Mouse (Mus musculus): ENCODE data around the gene Plekhb2. TPM values are rescaled to one million over a fixed set of nuclear protein-coding genes. Genes with fewer than 3 reads are reported as not detected.

The Plekhb2 gene
- polyA plus RNA-seq, 1 experiment from 2014 or later: 16.5 TPM

DNA sequence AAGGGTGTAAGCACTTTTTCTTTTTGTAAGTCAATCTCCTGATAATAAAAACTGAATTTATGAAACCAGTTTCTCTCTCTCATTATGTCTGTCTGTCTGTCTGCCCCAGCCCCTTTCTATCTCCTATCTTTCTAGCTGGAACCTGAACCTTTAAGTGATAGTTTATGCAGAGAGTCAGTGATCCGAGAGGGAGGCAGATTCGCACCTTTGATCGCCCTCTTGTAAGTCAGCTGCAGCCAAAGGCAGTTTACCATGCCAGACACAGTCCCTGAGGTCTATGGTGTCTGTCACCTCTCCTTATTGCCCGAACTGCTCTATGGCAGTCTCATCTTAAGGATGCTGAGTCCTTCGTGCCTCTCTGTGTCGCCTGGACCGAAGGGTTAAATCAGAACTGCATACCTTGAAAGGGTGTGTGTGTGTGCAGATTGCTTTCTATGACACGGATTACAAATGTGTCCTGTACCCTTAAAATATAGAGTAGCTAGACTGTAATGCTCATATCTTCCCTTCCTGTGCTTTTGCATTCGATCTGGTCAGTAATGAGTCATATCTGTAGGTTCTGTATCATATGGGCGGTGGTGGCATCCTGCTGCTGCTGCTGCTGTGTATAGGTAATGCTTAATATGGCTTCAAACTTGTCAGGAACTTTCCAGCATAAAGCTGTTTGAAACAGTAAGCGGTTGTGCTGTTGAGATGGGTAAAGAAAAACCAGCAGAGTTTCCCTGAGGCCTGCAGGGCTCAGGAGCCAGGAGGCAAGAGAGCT, 2.5 kb downstream of the Plekhb2 start:
- H3K4me1 ChIP-seq (ENCODE audit: control insufficient read depth, insufficient read depth, low read length): no peaks in the 10 kb centered on the region
- WGBS: 82% methylated on average over 11 of the region's 11 CpGs
- no peak overlapping the region for H3K4me3 ChIP-seq (ENCODE audit: low read depth, low read length)
- no peak overlapping the region for H3K9ac ChIP-seq (ENCODE audit: low read length)
- H3K27me3 ChIP-seq (ENCODE audit: control insufficient read depth, insufficient read depth, low read length): no peaks in the 10 kb centered on the region
- no peaks in the 10 kb centered on the region for H3K9me3 ChIP-seq (ENCODE audit: control insufficient read depth, low read length)
- no peak overlapping the region for H3K27ac ChIP-seq (replicated peaks; ENCODE audit: low read depth, low read length)
- no peak for DNase-seq (ENCODE audit: low spot score)
- ATAC-seq (ENCODE audit: insufficient number of reproducible peaks, low FRiP score, low TSS enrichment, low read depth): no peak
- no peak overlapping the region for H3K4me2 ChIP-seq (ENCODE audit: low read depth, severe bottlenecking)
- H3K36me3 ChIP-seq (ENCODE audit: control insufficient read depth, insufficient read depth, low read length): no peaks in the 10 kb centered on the region

DNA sequence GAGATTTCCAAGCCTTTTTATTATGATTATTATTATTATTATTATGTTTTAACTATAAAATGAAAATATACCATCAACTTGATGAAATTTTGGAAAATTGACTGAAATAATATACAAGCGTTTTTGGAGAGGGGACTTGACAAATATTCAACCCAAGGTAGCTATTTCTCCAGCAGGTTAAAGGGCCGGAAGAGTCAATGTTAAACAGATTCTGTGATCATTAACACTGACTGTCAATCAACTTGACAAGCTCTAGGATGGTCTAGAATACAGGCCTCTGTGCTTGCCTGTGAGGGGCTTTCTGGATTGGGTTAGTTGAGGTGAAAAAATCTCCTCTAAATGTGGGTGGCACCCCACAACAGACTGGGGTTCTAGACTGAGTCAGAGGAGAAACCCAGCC, 4.0 kb downstream of the Plekhb2 start:
- no peak overlapping the region for H3K4me3 ChIP-seq (ENCODE audit: low read depth, low read length)
- no peaks in the 10 kb centered on the region for H3K4me1 ChIP-seq (ENCODE audit: control insufficient read depth, insufficient read depth, low read length)
- H3K9me3 ChIP-seq (ENCODE audit: control insufficient read depth, low read length): no peaks in the 10 kb centered on the region
- H3K27ac ChIP-seq (replicated peaks; ENCODE audit: low read depth, low read length): no peak overlapping the region
- no peak overlapping the region for H3K9ac ChIP-seq (ENCODE audit: low read length)
- ATAC-seq (ENCODE audit: insufficient number of reproducible peaks, low FRiP score, low TSS enrichment, low read depth): no peak
- no peaks in the 10 kb centered on the region for H3K27me3 ChIP-seq (ENCODE audit: control insufficient read depth, insufficient read depth, low read length)
- DNase-seq (ENCODE audit: low spot score): no peak
- H3K36me3 ChIP-seq (ENCODE audit: control insufficient read depth, insufficient read depth, low read length): no peaks in the 10 kb centered on the region
- 88% methylated on average over 2 of the region's 2 CpGs for WGBS
- H3K4me2 ChIP-seq (ENCODE audit: low read depth, severe bottlenecking): no peak overlapping the region

DNA sequence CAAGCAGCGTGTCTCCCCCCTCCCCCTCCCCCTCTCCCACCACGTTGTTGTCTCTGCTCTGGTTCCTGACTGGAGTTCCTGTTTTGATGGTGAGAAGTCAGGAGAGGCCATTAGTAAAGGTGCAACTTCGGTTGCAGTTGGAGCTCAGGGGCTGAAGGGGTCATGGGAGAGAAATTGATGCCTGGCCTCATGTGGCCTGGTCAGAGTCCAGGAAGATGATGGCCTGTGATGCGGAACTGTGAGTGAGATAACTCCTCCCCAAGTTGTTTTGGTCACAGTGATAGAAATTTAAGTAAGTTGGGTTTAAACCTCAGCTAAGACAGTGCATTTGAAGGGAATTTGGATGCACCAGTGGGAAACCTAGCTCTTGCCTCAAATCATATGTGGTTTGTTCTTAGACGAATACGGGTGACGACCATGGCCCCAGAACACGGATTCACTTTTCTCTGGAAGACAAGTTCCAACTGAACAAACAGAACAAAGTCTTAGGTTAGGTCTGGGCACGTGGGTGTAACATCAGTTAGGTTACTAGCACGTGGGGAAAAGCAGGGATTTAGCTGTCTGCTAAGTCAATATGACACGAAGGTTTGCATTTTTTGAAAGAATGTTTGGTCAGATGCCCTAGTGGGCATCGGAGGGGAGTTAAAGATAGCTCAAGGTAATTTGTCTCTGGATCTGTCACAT, 5.4 kb downstream of the Plekhb2 start:
- H3K27ac ChIP-seq (replicated peaks; ENCODE audit: low read depth, low read length): no peak overlapping the region
- no peaks in the 10 kb centered on the region for H3K9me3 ChIP-seq (ENCODE audit: control insufficient read depth, low read length)
- no peaks in the 10 kb centered on the region for H3K27me3 ChIP-seq (ENCODE audit: control insufficient read depth, insufficient read depth, low read length)
- no peak overlapping the region for H3K4me3 ChIP-seq (ENCODE audit: low read depth, low read length)
- H3K36me3 ChIP-seq (ENCODE audit: control insufficient read depth, insufficient read depth, low read length): no peaks in the 10 kb centered on the region
- H3K9ac ChIP-seq (ENCODE audit: low read length): no peak overlapping the region
- DNase-seq (ENCODE audit: low spot score) (no peak), ATAC-seq (ENCODE audit: insufficient number of reproducible peaks, low FRiP score, low TSS enrichment, low read depth) (no peak)
- WGBS: 77% methylated on average over 12 of the region's 12 CpGs
- H3K4me1 ChIP-seq (ENCODE audit: control insufficient read depth, insufficient read depth, low read length): no peaks in the 10 kb centered on the region
- H3K4me2 ChIP-seq (ENCODE audit: low read depth, severe bottlenecking): no peak overlapping the region

DNA sequence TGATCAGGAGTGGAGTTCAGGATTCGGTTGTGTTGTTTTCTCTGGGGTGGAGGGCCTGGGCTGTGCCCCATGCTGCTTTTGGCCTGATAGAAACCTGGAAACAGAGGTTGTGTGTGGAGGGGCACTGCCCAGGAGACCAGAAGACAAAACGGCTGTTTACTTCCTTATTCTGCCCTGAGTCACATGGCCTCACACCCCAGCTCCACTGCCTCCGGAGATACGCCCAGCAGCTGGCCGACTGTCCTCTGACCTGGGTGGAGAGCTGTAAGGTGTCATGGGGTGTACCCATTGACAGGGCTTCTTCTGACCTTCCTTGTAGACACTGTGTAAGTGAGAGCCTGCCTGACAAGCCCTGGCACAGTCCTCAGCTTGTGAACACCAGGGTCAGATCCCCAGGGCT, 8.9 kb downstream of the Plekhb2 start:
- Histone ChIP-seq H3K27ac (replicated peaks; ENCODE audit: low read depth, low read length) (no peak overlapping the region), H3K4me2 (ENCODE audit: low read depth, severe bottlenecking) (no peak overlapping the region), H3K36me3 (ENCODE audit: control insufficient read depth, insufficient read depth, low read length) (no peaks in the 10 kb centered on the region), H3K9me3 (ENCODE audit: control insufficient read depth, low read length) (no peaks in the 10 kb centered on the region), H3K27me3 (ENCODE audit: control insufficient read depth, insufficient read depth, low read length) (no peaks in the 10 kb centered on the region), H3K9ac (ENCODE audit: low read length) (no peak overlapping the region), H3K4me1 (ENCODE audit: control insufficient read depth, insufficient read depth, low read length) (no peaks in the 10 kb centered on the region), H3K4me3 (ENCODE audit: low read depth, low read length) (no peak overlapping the region)
- no peak for DNase-seq (ENCODE audit: low spot score)
- ATAC-seq (ENCODE audit: insufficient number of reproducible peaks, low FRiP score, low TSS enrichment, low read depth): no peak
- WGBS: 83% methylated on average over 5 of the region's 5 CpGs

DNA sequence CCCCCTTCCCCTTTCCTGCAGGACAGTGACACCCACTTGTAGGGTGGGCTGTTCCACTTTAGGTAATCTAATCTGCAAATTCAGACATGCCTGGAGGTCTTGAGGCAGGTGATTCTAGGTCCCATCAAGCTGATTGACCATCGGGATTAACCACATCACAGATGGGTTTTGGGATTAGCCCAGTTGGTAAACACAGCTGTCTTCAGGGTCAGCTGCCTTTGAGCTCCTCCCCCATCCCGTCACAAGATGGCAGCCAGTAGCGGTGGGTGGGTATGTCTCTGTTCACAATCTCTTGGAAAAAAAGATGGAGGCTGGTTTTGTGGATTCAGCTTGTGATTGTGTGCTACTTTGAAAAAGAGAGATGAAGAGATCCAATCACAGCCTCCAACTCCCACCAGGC, 10.0 kb downstream of the Plekhb2 start:
- ATAC-seq (ENCODE audit: insufficient number of reproducible peaks, low FRiP score, low TSS enrichment, low read depth): no peak
- WGBS: 91% methylated on average over 3 of the region's 3 CpGs

DNA sequence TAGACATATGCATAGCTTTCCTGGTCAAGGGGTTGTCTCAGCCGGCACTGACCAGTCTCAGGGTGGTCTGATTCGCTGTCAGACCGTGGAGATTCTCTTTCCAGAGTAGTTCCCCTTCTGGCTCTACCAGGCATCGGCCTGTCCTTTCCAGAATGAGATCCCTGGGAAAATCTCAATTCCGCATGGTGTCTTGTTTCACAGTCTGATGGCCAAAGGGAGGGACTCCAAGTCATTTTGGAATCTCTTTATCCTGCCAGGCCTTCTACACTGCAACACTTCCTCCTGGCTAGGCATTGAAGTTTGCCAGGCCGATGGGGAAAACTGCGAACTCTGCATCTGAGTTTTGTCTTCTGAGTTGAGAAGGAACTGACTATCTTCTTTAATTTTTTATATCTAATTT, 10.4 kb downstream of the Plekhb2 start:
- no peak for ATAC-seq (ENCODE audit: insufficient number of reproducible peaks, low FRiP score, low TSS enrichment, low read depth)
- no peaks in the 10 kb centered on the region for H3K27me3 ChIP-seq (ENCODE audit: control insufficient read depth, insufficient read depth, low read length)
- 88% methylated on average over 7 of the region's 7 CpGs for WGBS
- no peak overlapping the region for H3K4me2 ChIP-seq (ENCODE audit: low read depth, severe bottlenecking)
- H3K36me3 ChIP-seq (ENCODE audit: control insufficient read depth, insufficient read depth, low read length): no peaks in the 10 kb centered on the region
- no peak overlapping the region for H3K4me3 ChIP-seq (ENCODE audit: low read depth, low read length)
- H3K4me1 ChIP-seq (ENCODE audit: control insufficient read depth, insufficient read depth, low read length): no peaks in the 10 kb centered on the region
- no peak for DNase-seq (ENCODE audit: low spot score)
- H3K9me3 ChIP-seq (ENCODE audit: control insufficient read depth, low read length): no peaks in the 10 kb centered on the region
- H3K9ac ChIP-seq (ENCODE audit: low read length): no peak overlapping the region
- no peak overlapping the region for H3K27ac ChIP-seq (replicated peaks; ENCODE audit: low read depth, low read length)

More for the DNA sequence above, 10.0 kb downstream of the Plekhb2 start:
- Histone ChIP-seq H3K9me3 (ENCODE audit: control insufficient read depth, low read length) (no peaks in the 10 kb centered on the region), H3K27me3 (ENCODE audit: control insufficient read depth, insufficient read depth, low read length) (no peaks in the 10 kb centered on the region), H3K27ac (replicated peaks; ENCODE audit: low read depth, low read length) (no peak overlapping the region), H3K4me2 (ENCODE audit: low read depth, severe bottlenecking) (no peak overlapping the region), H3K4me1 (ENCODE audit: control insufficient read depth, insufficient read depth, low read length) (no peaks in the 10 kb centered on the region), H3K9ac (ENCODE audit: low read length) (no peak overlapping the region), H3K4me3 (ENCODE audit: low read depth, low read length) (no peak overlapping the region), H3K36me3 (ENCODE audit: control insufficient read depth, insufficient read depth, low read length) (no peaks in the 10 kb centered on the region)
- no peak for DNase-seq (ENCODE audit: low spot score)

DNA sequence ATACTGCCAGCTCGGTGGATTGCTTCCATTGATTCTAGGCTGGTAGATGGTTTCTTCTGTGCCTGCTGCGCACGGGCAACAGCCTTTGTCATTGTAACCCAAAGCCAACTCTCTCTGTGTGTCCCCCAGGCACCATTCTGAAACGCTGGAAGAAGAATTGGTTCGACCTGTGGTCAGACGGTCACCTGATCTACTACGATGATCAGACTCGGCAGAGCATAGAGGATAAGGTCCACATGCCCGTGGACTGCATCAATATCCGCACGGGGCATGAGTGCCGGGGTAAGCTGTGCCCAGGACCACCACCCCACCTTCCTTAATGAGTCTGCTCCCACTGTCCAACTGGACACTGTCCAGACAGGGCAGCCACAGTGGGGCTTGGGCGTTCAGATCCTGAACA, 13.1 kb downstream of the Plekhb2 start:
- Histone ChIP-seq H3K9ac (ENCODE audit: low read length) (no peak overlapping the region), H3K27me3 (ENCODE audit: control insufficient read depth, insufficient read depth, low read length) (no peaks in the 10 kb centered on the region), H3K4me3 (ENCODE audit: low read depth, low read length) (no peak overlapping the region), H3K4me1 (ENCODE audit: control insufficient read depth, insufficient read depth, low read length) (no peaks in the 10 kb centered on the region), H3K36me3 (ENCODE audit: control insufficient read depth, insufficient read depth, low read length) (no peaks in the 10 kb centered on the region), H3K27ac (replicated peaks; ENCODE audit: low read depth, low read length) (no peak overlapping the region), H3K4me2 (ENCODE audit: low read depth, severe bottlenecking) (no peak overlapping the region), H3K9me3 (ENCODE audit: control insufficient read depth, low read length) (no peaks in the 10 kb centered on the region)
- ATAC-seq (ENCODE audit: insufficient number of reproducible peaks, low FRiP score, low TSS enrichment, low read depth) (no peak), DNase-seq (ENCODE audit: low spot score) (no peak)
- WGBS: 94% methylated on average over 13 of the region's 13 CpGs

DNA sequence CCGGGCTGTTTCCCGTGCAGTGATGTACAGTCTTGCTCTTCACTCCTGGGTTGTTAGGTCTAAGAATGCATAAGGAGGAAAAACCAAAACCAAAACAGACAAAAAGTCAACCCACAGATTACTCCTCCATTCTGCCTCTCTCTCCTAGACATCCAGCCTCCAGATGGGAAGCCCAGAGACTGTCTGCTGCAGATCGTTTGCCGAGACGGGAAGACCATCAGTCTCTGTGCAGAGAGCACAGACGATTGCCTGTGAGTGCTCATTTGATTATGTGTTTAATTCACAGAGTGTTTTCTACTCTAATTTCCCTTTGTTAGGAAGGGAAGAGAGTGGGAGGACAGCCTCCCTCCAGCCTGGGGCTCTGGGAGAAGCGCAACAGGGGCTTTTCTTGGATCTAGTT, 13.5 kb downstream of the Plekhb2 start:
- Histone ChIP-seq H3K9me3 (ENCODE audit: control insufficient read depth, low read length) (no peaks in the 10 kb centered on the region), H3K4me3 (ENCODE audit: low read depth, low read length) (no peak overlapping the region), H3K36me3 (ENCODE audit: control insufficient read depth, insufficient read depth, low read length) (no peaks in the 10 kb centered on the region), H3K27me3 (ENCODE audit: control insufficient read depth, insufficient read depth, low read length) (no peaks in the 10 kb centered on the region), H3K27ac (replicated peaks; ENCODE audit: low read depth, low read length) (no peak overlapping the region), H3K9ac (ENCODE audit: low read length) (no peak overlapping the region), H3K4me1 (ENCODE audit: control insufficient read depth, insufficient read depth, low read length) (no peaks in the 10 kb centered on the region), H3K4me2 (ENCODE audit: low read depth, severe bottlenecking) (no peak overlapping the region)
- DNase-seq (ENCODE audit: low spot score): no peak
- WGBS: 91% methylated on average over 7 of the region's 7 CpGs
- no peak for ATAC-seq (ENCODE audit: insufficient number of reproducible peaks, low FRiP score, low TSS enrichment, low read depth)
